Mouse (Mus musculus) forebrain, embryonic 11.5 days (tissue): Measurements from ENCODE around the gene Phc2. TPM values are rescaled to one million over a fixed set of nuclear protein-coding genes. Genes with fewer than 3 reads are reported as not detected.

Experiments
- ATAC-seq: fragments of 200-750 bp; cut with Nextera tagmentation; replicated peaks from 2 replicates; pipeline ENCODE4 v1.8.0; 2017; ENCODE audit warnings: moderate TSS enrichment; ENCODE audit not compliant: low FRiP score
- DNase-seq: peaks from one replicate; pipeline ENCODE4 v3.0.0-alpha.2; 2017; ENCODE audit warnings: low spot score
- H3K27ac ChIP-seq: fragments of 300-500 bp; sonication (generic); 2 replicates; pipeline ENCODE4 v1.5.1; 2014; ENCODE audit warnings: low read depth, low read length
- H3K27me3 ChIP-seq: fragments of 300-500 bp; sonication (generic); 2 replicates; pipeline ENCODE4 v1.6.1; 2014; ENCODE audit warnings: mild to moderate bottlenecking, low read length, mixed read lengths; ENCODE audit not compliant: control insufficient read depth, insufficient read depth
- H3K36me3 ChIP-seq: fragments of 300-500 bp; sonication (generic); 2 replicates; pipeline ENCODE4 v1.6.1; 2014; ENCODE audit warnings: mild to moderate bottlenecking, low read length, moderate library complexity, mixed read lengths; ENCODE audit not compliant: control insufficient read depth, insufficient read depth
- H3K4me1 ChIP-seq: fragments of 300-500 bp; sonication (generic); replicated peaks from 2 replicates; pipeline ENCODE4 v1.6.1; 2014; ENCODE audit warnings: low read length, mixed read lengths; ENCODE audit not compliant: control insufficient read depth, insufficient read depth
- H3K4me2 ChIP-seq: fragments of 300-500 bp; sonication (generic); 2 replicates; pipeline ENCODE4 v1.6.1; 2014; ENCODE audit warnings: low read depth, mild to moderate bottlenecking, low read length, moderate library complexity, mixed read lengths; ENCODE audit not compliant: severe bottlenecking
- H3K4me3 ChIP-seq: fragments of 300-500 bp; sonication (generic); 2 replicates; pipeline ENCODE4 v1.5.1; 2014; ENCODE audit warnings: low read depth, low read length
- H3K9ac ChIP-seq: fragments of 300-500 bp; sonication (generic); 2 replicates; pipeline ENCODE4 v1.6.1; 2014; ENCODE audit warnings: low read length
- H3K9me3 ChIP-seq: fragments of 300-500 bp; sonication (generic); 2 replicates; pipeline ENCODE4 v1.6.1; 2016; ENCODE audit warnings: low read length, mixed read lengths; ENCODE audit not compliant: control insufficient read depth
- WGBS: fragments of 180-500 bp; shearing (Covaris S2); extraction: QIAGEN DNeasy Blood & Tissue Kit; methylation state at CpG from one replicate; pipeline ENCODE4 v1.1.7; 2014; 5-methylcytosine and 5-hydroxymethylcytosine counted together
- polyA plus RNA-seq: library from polyadenylated mRNA; unstranded; fragments of >200 nt; fragmentation: Nextera tagmentation; extraction: Ambion mirVana; gene quantifications from 2 replicates; pipeline ENCODE4 v1.2.1, GENCODE M21; 2014

The Phc2 gene
- polyA plus RNA-seq, 1 experiment from 2014 or later, result 133 TPM

- Histone ChIP-seq H3K4me1 (peaks cover 3% of the 10 kb centered on the region; the same call in 1 of the 2 replicates), H3K27me3 (no peaks in the 10 kb centered on the region), H3K36me3 (peaks cover 19% of the 10 kb centered on the region), H3K9ac (no peak overlapping the region), H3K27ac (no peak overlapping the region), H3K4me2 (no peak overlapping the region), H3K4me3 (no peak overlapping the region), H3K9me3 (no peaks in the 10 kb centered on the region)
- WGBS, result 86% methylated on average over 24 of the region's 24 CpGs
- DNase-seq (no peak), ATAC-seq (no peak)
Measured at GRCm38 (mm10) chr4:128787023-128787939, 132.8 kb downstream of the Phc2 start.

GRCm38 (mm10) chr4:128788108-128788507 lies 133.6 kb downstream of the Phc2 start:
- Histone ChIP-seq H3K4me1 (peaks cover 3% of the 10 kb centered on the region; the same call in 1 of the 2 replicates), H3K27ac (no peak overlapping the region), H3K4me2 (no peak overlapping the region), H3K27me3 (no peaks in the 10 kb centered on the region), H3K36me3 (peaks cover 16% of the 10 kb centered on the region), H3K9ac (no peak overlapping the region), H3K4me3 (no peak overlapping the region), H3K9me3 (no peaks in the 10 kb centered on the region)
- ATAC-seq, result no peak
- no peak for DNase-seq
- WGBS, result 98% methylated on average over 4 of the region's 4 CpGs

GRCm38 (mm10) chr4:128789646-128790045 lies 135.1 kb downstream of the Phc2 start:
- Histone ChIP-seq H3K27me3 (no peaks in the 10 kb centered on the region), H3K9me3 (no peaks in the 10 kb centered on the region), H3K27ac (no peak overlapping the region), H3K9ac (no peak overlapping the region), H3K4me3 (no peak overlapping the region), H3K4me1 (peaks cover 3% of the 10 kb centered on the region; the same call in 1 of the 2 replicates), H3K4me2 (no peak overlapping the region), H3K36me3 (peaks cover 16% of the 10 kb centered on the region)
- DNase-seq (no peak), ATAC-seq (no peak)
- WGBS, result 35% methylated on average over 18 of the region's 18 CpGs

GRCm38 (mm10) chr4:128793710-128794109 lies 139.2 kb downstream of the Phc2 start:
- no peak for ATAC-seq
- H3K4me1 ChIP-seq, result peaks cover 17% of the 10 kb centered on the region; the same call in 1 of the 2 replicates

GRCm38 (mm10) chr4:128794198-128794597 lies 139.7 kb downstream of the Phc2 start:
- no peaks in the 10 kb centered on the region for H3K27me3 ChIP-seq
- H3K4me1 ChIP-seq, result peaks cover 19% of the 10 kb centered on the region
- no peaks in the 10 kb centered on the region for H3K36me3 ChIP-seq
- H3K4me3 ChIP-seq, result no peak overlapping the region
- H3K27ac ChIP-seq, result no peak overlapping the region
- no peak overlapping the region for H3K4me2 ChIP-seq
- no peak overlapping the region for H3K9ac ChIP-seq
- ATAC-seq (no peak), DNase-seq (no peak)
- WGBS, result 93% methylated on average over 8 of the region's 8 CpGs
- no peaks in the 10 kb centered on the region for H3K9me3 ChIP-seq

More at GRCm38 (mm10) chr4:128793710-128794109, 139.2 kb downstream of the Phc2 start:
- Histone ChIP-seq H3K9ac (no peak overlapping the region), H3K36me3 (no peaks in the 10 kb centered on the region), H3K27ac (no peak overlapping the region), H3K27me3 (no peaks in the 10 kb centered on the region), H3K4me2 (no peak overlapping the region), H3K9me3 (no peaks in the 10 kb centered on the region), H3K4me3 (no peak overlapping the region)
- 67% methylated on average over 1 of the region's 1 CpGs for WGBS
- DNase-seq, result no peak

- H3K4me2 ChIP-seq, result 0 out of 2 replicates have a peak overlapping the region, but pooled peaks have one; percentile 11
- H3K9ac ChIP-seq, result no peak overlapping the region
- H3K9me3 ChIP-seq, result no peaks in the 10 kb centered on the region
- H3K4me1 ChIP-seq, result peaks cover 20% of the 10 kb centered on the region
- no peak overlapping the region for H3K4me3 ChIP-seq
- ATAC-seq (peak; percentile 79), DNase-seq (peak; percentile 88)
- WGBS, result 1% methylated on average over 9 of the region's 9 CpGs
- no peaks in the 10 kb centered on the region for H3K27me3 ChIP-seq
- H3K36me3 ChIP-seq, result peaks cover under 1% of the 10 kb centered on the region; the same call in 1 of the 2 replicates
- H3K27ac ChIP-seq, result no peak overlapping the region
Measured at GRCm38 (mm10) chr4:128795596-128795995, 141.1 kb downstream of the Phc2 start.

- H3K36me3 ChIP-seq, result peaks cover 3% of the 10 kb centered on the region; the same call in 1 of the 2 replicates
- H3K27me3 ChIP-seq, result no peaks in the 10 kb centered on the region
- H3K4me1 ChIP-seq, result peaks cover 18% of the 10 kb centered on the region
- no peak overlapping the region for H3K27ac ChIP-seq
- no peak overlapping the region for H3K4me2 ChIP-seq
- H3K9ac ChIP-seq, result no peak overlapping the region
- no peak overlapping the region for H3K4me3 ChIP-seq
- ATAC-seq (no peak), DNase-seq (no peak)
- 82% methylated on average over 8 of the region's 8 CpGs for WGBS
- no peaks in the 10 kb centered on the region for H3K9me3 ChIP-seq
Measured at GRCm38 (mm10) chr4:128796788-128797187, 142.3 kb downstream of the Phc2 start.

- Histone ChIP-seq H3K27me3 (no peaks in the 10 kb centered on the region), H3K36me3 (peaks cover 3% of the 10 kb centered on the region; the same call in 1 of the 2 replicates), H3K4me1 (peaks cover 20% of the 10 kb centered on the region), H3K9me3 (no peaks in the 10 kb centered on the region), H3K4me3 (no peak overlapping the region), H3K27ac (no peak overlapping the region), H3K9ac (no peak overlapping the region), H3K4me2 (no peak overlapping the region)
- ATAC-seq, result no peak
- WGBS, result 78% methylated on average over 9 of the region's 9 CpGs
- DNase-seq, result no peak
Measured at GRCm38 (mm10) chr4:128801675-128802465, 147.4 kb downstream of the Phc2 start.
